Mouse (Mus musculus) thymus, adult 18-20 months (tissue): ENCODE results near the gene Dock8.

ENCODE experiments used
- DNase-seq, 2 experiments: peaks; one replicate each; pipeline ENCODE4 v3.0.0; 2022; ENCODE audit warnings: mixed read lengths in 2 of 2

Dock8 gene

GRCm38 (mm10) chr19:24999201-24999886, at the start of gene Dock8:
Gene Dock8, plus strand, starts transcription at chr19:24999534.
- peak; percentile 48 to 53 for DNase-seq

DNA sequence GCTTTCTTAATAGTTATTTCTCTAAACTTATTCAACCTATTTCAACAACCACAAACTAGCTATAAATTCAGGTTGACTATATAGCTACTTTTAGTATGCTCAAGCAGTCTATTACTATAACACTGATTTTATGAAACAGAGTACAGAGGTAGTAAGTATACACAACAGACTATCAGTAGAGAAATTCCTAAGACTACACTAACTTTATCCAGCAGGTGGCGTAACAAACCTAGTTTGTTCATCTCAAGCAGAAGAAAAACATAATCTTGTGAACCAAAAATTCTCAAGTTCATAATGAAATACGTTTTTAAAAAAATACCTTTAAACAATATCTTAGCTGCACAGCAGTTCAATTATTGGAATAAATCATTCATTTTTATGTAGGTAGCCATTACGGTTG, 40.8 kb upstream of the Dock8 start:
- no peak for DNase-seq

- peak; percentile 96 to 97 for DNase-seq
These were observed 38.0 kb upstream of the Dock8 start, which contains the start of gene Cbwd1 for GRCm38 (mm10) chr19:24961172-24961962. Gene Cbwd1, minus strand, starts transcription at chr19:24961610.

GRCm38 (mm10) chr19:24966203-24966602, 33.1 kb upstream of the Dock8 start:
- DNase-seq = no peak

- no peak for DNase-seq
These were observed 32.4 kb upstream of the Dock8 start for GRCm38 (mm10) chr19:24966941-24967340.

- DNase-seq = no peak
These were observed 28.0 kb upstream of the Dock8 start for GRCm38 (mm10) chr19:24971307-24971706.

DNA sequence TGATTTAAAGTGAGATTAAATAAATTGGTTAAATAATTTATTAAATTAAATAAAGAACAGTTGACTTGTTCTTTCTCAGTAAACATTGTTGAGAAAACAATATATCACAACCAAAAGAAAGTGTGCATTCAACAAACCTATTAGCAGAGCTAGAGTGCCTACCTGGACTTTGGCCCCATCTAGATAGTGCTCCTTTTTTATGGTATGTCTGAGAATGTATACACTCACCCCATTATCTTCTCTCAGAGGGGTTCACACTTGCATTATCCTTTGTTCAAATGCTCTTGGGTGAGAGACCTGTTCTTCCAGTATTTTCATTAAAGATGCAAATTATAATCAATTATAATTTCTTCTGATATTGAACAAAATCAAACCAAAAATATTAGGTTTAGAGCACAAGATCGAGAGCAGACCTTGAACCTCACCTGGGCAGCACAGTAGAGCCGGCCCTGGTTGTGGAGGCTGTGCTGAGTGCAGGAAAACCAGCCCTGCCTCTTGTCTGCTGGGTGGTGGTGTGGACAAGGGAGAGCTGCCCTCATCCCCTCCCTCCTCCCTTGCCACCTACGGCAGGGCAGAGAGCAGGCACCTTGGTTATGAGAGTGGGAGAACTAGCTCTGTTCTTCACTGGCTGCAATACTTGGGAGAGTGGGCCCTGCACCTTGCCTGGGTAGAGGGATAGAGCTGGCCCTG, 26.5 kb upstream of the Dock8 start:
- DNase-seq = no peak

DNA sequence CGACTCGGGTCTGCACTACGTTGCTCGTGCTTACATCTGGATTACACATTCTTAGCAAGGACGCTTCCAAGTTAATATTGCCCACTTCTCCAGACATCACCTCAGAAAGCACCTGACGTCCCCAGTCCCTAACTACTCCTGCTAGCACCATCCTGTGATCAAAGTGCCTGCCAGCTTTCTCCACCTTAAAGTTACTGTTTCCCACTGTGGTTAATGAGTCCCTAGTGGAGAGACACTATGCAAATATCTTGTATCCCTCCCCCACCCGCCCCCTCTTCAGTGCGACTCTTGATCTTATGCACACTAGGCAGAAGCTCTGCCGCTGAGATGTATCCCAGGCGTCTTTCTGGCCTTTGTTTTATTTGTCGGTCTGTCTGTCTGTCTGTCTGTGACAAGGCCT, 21.3 kb upstream of the Dock8 start:
- no peak for DNase-seq

DNA sequence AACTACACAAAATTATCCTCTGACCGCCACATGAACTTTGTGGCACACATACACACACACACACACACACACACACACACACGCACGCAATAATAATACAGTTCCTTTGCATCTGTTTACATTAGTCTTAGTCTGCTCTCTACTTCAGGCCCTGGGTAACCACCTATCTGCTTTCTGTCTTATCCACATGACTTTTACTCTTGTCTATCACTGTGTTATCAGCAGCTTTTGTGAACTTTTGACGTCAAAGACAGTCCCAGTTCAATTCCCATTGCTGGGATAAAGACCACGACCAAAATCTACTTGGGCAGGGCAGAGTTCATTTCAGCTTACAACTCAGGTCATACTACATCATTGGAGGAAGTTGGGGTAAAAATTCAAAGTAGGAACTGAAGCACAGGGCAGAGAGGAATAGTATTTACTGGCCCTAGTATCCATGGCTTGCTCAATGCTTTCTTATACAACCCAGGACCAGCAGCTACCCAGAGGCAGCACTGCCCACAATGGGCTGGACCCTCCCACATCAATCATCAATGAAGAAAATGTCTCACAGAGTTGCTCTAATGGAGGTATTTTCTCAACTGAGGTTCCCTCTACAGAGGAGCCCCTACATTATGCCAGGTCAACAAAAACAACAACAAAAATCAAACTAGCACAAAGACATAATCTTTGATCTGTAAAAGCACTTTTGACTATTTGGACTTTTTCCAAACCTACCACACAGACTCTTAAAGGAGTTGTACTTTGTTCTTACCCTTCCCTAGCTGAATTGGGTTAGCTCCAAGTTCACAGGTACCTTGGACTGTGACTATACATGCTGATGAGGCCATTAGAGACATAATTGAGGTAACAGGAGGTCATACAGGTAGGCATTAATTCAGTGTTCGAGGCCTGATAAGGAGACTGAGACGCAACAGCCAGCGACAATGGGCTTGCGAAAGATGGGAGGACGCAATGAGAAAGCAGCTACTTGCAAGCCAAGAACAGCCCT, 20.2 kb upstream of the Dock8 start:
- DNase-seq = no peak

GRCm38 (mm10) chr19:24981294-24981693, 18.0 kb upstream of the Dock8 start:
- no peak for DNase-seq

- no peak for DNase-seq
These were observed 16.3 kb upstream of the Dock8 start for GRCm38 (mm10) chr19:24983050-24983449.

GRCm38 (mm10) chr19:24983857-24984498, 15.4 kb upstream of the Dock8 start:
- no peak for DNase-seq

DNA sequence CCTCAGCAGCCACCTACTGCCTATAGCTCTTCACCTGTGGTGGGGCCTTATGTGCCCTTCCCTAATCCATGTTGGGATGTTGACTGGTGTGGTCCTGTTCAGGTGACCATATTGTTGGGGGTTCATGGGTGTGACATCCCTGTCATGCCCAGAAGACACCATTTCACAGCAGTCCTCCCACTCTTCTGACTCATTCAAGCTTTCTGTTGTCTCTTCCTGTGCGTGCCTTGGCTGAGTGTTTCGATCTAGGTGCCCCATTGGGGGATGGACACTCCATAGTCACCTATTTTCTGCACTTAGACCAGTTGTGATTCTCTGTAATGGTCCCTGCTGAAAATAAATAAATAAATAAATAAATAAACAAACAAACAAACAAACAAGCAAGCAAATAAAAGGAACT, 14.3 kb upstream of the Dock8 start:
- no peak for DNase-seq

- no peak for DNase-seq
These were observed 12.0 kb upstream of the Dock8 start for GRCm38 (mm10) chr19:24987355-24987754.

DNA sequence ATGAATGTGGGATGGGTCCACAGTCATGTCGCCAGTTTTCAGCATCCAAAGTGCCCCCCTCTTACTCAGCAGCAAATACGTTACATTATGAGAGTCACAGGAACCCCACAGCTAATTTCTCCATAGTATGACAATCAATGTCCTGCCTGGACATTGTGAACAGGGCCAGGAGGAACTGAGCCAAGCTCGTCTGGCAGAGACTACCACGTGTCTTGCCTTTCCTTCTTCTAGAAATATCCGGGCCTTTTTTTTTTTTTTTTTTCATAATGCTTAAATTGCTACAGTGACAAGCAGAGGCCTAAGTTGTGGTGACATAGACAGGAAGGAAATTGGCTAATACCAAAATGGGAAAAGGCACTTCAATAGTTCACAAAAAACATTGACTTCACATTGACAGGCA, 10.5 kb upstream of the Dock8 start:
- DNase-seq = no peak

- DNase-seq = peak; percentile 47 to 74
These were observed 9.1 kb upstream of the Dock8 start for GRCm38 (mm10) chr19:24990138-24990822.

- no peak for DNase-seq
These were observed 5.8 kb upstream of the Dock8 start for GRCm38 (mm10) chr19:24993526-24993925.

DNA sequence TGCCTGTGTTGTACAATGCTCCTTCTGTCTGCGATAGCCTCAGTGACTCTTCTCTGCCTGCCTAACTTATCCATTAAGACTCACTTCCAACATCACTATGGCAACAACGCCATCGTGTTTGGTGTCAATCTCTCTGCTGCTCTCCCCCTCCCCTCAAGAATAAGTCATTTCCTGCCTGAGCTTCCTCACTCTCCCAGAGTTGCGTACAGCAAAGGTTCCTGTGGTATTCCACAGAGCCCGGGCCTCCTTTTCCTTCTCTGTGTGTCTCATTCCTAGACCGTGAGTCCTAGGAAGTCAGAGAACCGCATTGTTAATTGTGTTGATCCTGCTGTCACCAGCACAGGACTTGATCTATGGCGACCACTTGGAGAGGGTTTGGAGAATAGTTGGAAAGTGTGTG, 4.4 kb upstream of the Dock8 start:
- DNase-seq = no peak

GRCm38 (mm10) chr19:24996815-24997704, 2.3 kb upstream of the Dock8 start:
- DNase-seq = no peak

DNA sequence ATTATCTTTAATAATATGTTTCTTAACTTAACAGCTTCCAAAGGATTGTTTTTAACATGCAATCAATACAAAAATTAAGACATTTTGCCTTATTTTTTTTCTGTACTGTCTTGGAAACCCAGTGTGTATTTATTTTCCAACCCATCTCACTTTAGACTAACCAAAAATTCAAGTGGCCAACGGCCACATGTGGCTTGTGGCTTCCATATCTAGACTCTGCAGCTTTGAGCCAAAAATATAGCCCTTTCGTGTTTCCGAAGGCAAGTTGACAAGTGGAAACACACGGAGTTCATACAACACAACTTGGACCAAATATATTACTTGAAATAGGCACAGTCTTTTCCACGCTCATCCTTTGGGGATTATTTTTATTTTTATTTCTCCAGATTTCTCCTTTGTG, 773 bp upstream of the Dock8 start:
- DNase-seq = no peak
